Mouse (Mus musculus) CH12.LX (cell line): ENCODE measurements around the gene Rab11a. TPM values are rescaled to one million over a fixed set of nuclear protein-coding genes. Genes with fewer than 3 reads are reported as not detected.
A peak's percentile ranks its signal among the peaks of the same experiment; 100 is the strongest.

Experiments
- DNase-seq: peaks from one replicate; pipeline ENCODE4 v3.0.0-alpha.2; 2013; ENCODE audit errors: extremely low read depth
- H3K27ac ChIP-seq: 2 replicates; pipeline ENCODE4 v1.5.1; 2012; ENCODE audit warnings: low read depth, mild to moderate bottlenecking, control low read depth, moderate library complexity; ENCODE audit not compliant: insufficient read depth
- H3K27me3 ChIP-seq: replicated peaks from 2 replicates; pipeline ENCODE3; 2012; ENCODE audit warnings: inconsistent platforms
- H3K36me3 ChIP-seq, 2 experiments: replicated peaks in 1 of 2; 2 replicates each; pipeline versions ENCODE3 to v1.6.1; 2012; ENCODE audit warnings: inconsistent platforms in 1 of 2, low read length in 1 of 2, mild to moderate bottlenecking in 1 of 2, mixed read lengths in 1 of 2, moderate library complexity in 1 of 2; ENCODE audit not compliant: control insufficient read depth in 1 of 2, insufficient read depth in 1 of 2
- H3K4me1 ChIP-seq, 2 experiments: 2 replicates each; pipeline ENCODE4 v1.6.1; 2012; ENCODE audit warnings: inconsistent platforms in 1 of 2, moderate library complexity in 1 of 2; ENCODE audit not compliant: insufficient read depth in 2 of 2, control insufficient read depth in 1 of 2
- H3K4me2 ChIP-seq: 2 replicates; pipeline ENCODE4 v1.6.1; 2012; ENCODE audit warnings: low read depth, mild to moderate bottlenecking, control low read depth; ENCODE audit not compliant: poor library complexity, insufficient read depth, severe bottlenecking
- H3K4me3 ChIP-seq, 3 experiments: fragments of 150-350 bp in 1 of 3; sonication (generic) in 1 of 3; replicated peaks in 1 of 3; 2 replicates each; pipeline versions ENCODE3 to v1.5.1; 2011 to 2012; ENCODE audit warnings: low read depth in 2 of 3, low read length in 2 of 3, mild to moderate bottlenecking in 2 of 3, moderate library complexity in 2 of 3, control low read depth in 1 of 3, improper control_type of control experiment in 1 of 3, inconsistent platforms in 1 of 3, mixed read lengths in 1 of 3; ENCODE audit not compliant: poor library complexity in 1 of 3
- H3K79me2 ChIP-seq: replicated peaks from 2 replicates; pipeline ENCODE4 v1.6.1; 2012; ENCODE audit warnings: mild to moderate bottlenecking, moderate library complexity; ENCODE audit not compliant: control insufficient read depth, poor library complexity, insufficient read depth, severe bottlenecking; ENCODE audit errors: extremely low read depth
- H3K9ac ChIP-seq: 2 replicates; pipeline ENCODE4 v1.6.1; 2012; ENCODE audit warnings: low read depth, mild to moderate bottlenecking, control low read depth, moderate library complexity; ENCODE audit not compliant: insufficient read depth
- H3K9me3 ChIP-seq: replicated peaks from 2 replicates; pipeline ENCODE3; 2012; ENCODE audit warnings: low read length, inconsistent platforms, mixed read lengths
- BHLHE40 ChIP-seq: IDR thresholded peaks from 2 replicates; pipeline ENCODE4 v1.6.1; 2011; ENCODE audit warnings: mild to moderate bottlenecking, low read depth, low read length, improper control_type of control experiment
- EP300 ChIP-seq: IDR thresholded peaks from 2 replicates; pipeline ENCODE4 v1.6.1; 2011; ENCODE audit warnings: low read length, improper control_type of control experiment
- ETS1 ChIP-seq: conservative IDR thresholded peaks from 2 replicates; pipeline ENCODE4 v1.6.1; 2012; ENCODE audit warnings: low read depth, mild to moderate bottlenecking, inconsistent platforms, low read length, improper control_type of control experiment, moderate library complexity
- GABPA ChIP-seq: IDR thresholded peaks from 2 replicates; pipeline ENCODE4 v1.6.1; 2012; ENCODE audit warnings: low read depth, low read length, improper control_type of control experiment, inconsistent platforms; ENCODE audit not compliant: insufficient replicate concordance
- IRF4 ChIP-seq: IDR thresholded peaks from 2 replicates; pipeline ENCODE4 v1.6.1; 2014; ENCODE audit warnings: low read depth, mild to moderate bottlenecking, inconsistent platforms, low read length, improper control_type of control experiment
- MAFK ChIP-seq: IDR thresholded peaks from 2 replicates; pipeline ENCODE4 v1.6.1; 2011; ENCODE audit warnings: low read length, improper control_type of control experiment; ENCODE audit not compliant: insufficient replicate concordance
- MAX ChIP-seq: IDR thresholded peaks from 2 replicates; pipeline ENCODE4 v1.6.1; 2011; ENCODE audit warnings: low read length, improper control_type of control experiment
- MEF2A ChIP-seq: IDR thresholded peaks from 2 replicates; pipeline ENCODE4 v1.6.1; 2014; ENCODE audit warnings: low read depth, mild to moderate bottlenecking, inconsistent platforms, low read length, improper control_type of control experiment, borderline replicate concordance
- POLR2AphosphoS2 ChIP-seq: IDR thresholded peaks from 2 replicates; pipeline ENCODE4 v1.6.1; 2011; ENCODE audit warnings: low read depth, low read length, improper control_type of control experiment
- RCOR1 ChIP-seq: conservative IDR thresholded peaks from 2 replicates; pipeline ENCODE4 v1.6.1; 2012; ENCODE audit warnings: low read depth, mild to moderate bottlenecking, inconsistent platforms, low read length, improper control_type of control experiment
- USF1 ChIP-seq: IDR thresholded peaks from 2 replicates; pipeline ENCODE4 v1.6.1; 2014; ENCODE audit warnings: low read depth, mild to moderate bottlenecking, inconsistent platforms, low read length, improper control_type of control experiment
- USF2 ChIP-seq: conservative IDR thresholded peaks from 2 replicates; pipeline ENCODE4 v1.6.1; 2011; ENCODE audit warnings: low read depth, low read length, improper control_type of control experiment
- ZC3H11A ChIP-seq: IDR thresholded peaks from 2 replicates; pipeline ENCODE4 v1.6.1; 2012; ENCODE audit warnings: low read depth, mild to moderate bottlenecking, inconsistent platforms, low read length, improper control_type of control experiment
- ZKSCAN1 ChIP-seq: IDR thresholded peaks from 2 replicates; pipeline ENCODE4 v1.6.1; 2012; ENCODE audit warnings: low read depth, inconsistent platforms, low read length, improper control_type of control experiment, borderline replicate concordance
- ZMIZ1 ChIP-seq: IDR thresholded peaks from 2 replicates; pipeline ENCODE4 v1.6.1; 2012; ENCODE audit warnings: low read depth, mild to moderate bottlenecking, inconsistent platforms, low read length, improper control_type of control experiment
- dilution Hi-C: fragments of 300-500 bp; cut with MboI; formaldehyde crosslinking; loops from 2 replicates; pipeline ENCODE4 v1.14.3; 2020; ENCODE audit warnings: low sequenced_read_pairs; ENCODE audit not compliant: extremely low pct_unique_long_range_greater_than_20kb, extremely low pct_ligation_motif_present
- in situ Hi-C: fragments of 300-500 bp; cut with MboI; formaldehyde crosslinking; loops from 3 replicates; pipeline ENCODE4 v1.14.3; 2019; ENCODE audit warnings: low sequenced_read_pairs, low pct_ligation_motif_present, low pct_unique_long_range_greater_than_20kb, mixed read lengths
- polyA plus RNA-seq: library from polyadenylated mRNA; unstranded; fragments of >175 nt; gene quantifications from 2 replicates; pipeline ENCODE4 v1.2.1, GENCODE M21; 2012; ENCODE audit warnings: low read depth; ENCODE audit not compliant: insufficient read length
- total RNA-seq, 2 experiments: library from RNA; depleted of rRNA; stranded (reverse); fragments of 300-350 nt in 1 of 2; fragments of >200 nt in 1 of 2; gene quantifications; 2 replicates each; pipeline ENCODE4 v1.2.3; 2012 to 2014

The Rab11a gene
- total and polyA plus RNA-seq, 3 experiments, result 109 to 189 (median 168) TPM

DNA sequence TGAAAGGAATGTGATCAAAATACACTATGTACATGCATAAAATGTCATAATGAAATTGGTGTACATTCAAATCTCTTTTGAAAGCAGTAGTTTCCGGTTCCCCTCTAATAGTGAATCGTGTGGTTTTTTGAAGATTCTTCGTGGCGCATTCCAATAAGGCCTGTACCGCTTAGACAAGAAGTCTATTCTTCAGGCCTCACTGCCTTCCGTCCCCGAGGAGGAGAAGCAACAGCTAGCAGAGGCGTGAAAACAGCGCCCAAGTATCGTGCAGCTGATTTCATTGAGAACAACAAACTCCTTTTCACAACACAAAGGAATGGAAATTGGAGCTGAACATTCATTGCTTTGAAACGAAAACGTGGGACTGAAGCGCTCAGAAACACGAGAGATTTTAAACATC is 20.5 kb upstream of the Rab11a start:
- peaks cover 0 to 7% of the 10 kb centered on the region in 2 experiments; a peak in 3 of 4 replicates for H3K4me1 ChIP-seq
- H3K36me3 ChIP-seq, result no peaks in the 10 kb centered on the region
- H3K4me2 ChIP-seq, result no peak overlapping the region
- in situ Hi-C loops (no loop called here), dilution Hi-C loops (no loop called here)
- no peaks in the 10 kb centered on the region for H3K79me2 ChIP-seq
- H3K9ac ChIP-seq, result no peak overlapping the region
- DNase-seq, result peak; percentile 26
- no peak overlapping the region for H3K27ac ChIP-seq
- no peaks in the 10 kb centered on the region for H3K9me3 ChIP-seq
- TF ChIP-seq EP300, result no peak
- no peak for TF ChIP-seq USF2
- TF ChIP-seq BHLHE40, result no peak
- TF ChIP-seq ZC3H11A, result no peak
- TF ChIP-seq RCOR1, result no peak
- no peak for TF ChIP-seq USF1
- no peak for TF ChIP-seq ETS1
- TF ChIP-seq MEF2A, result no peak
- TF ChIP-seq GABPA, result no peak
- TF ChIP-seq MAX, result no peak
- no peak for TF ChIP-seq ZMIZ1
- no peak for TF ChIP-seq POLR2AphosphoS2
- no peak for TF ChIP-seq IRF4
- no peaks in the 10 kb centered on the region for H3K27me3 ChIP-seq
- H3K4me3 ChIP-seq, result no peak overlapping the region

DNA sequence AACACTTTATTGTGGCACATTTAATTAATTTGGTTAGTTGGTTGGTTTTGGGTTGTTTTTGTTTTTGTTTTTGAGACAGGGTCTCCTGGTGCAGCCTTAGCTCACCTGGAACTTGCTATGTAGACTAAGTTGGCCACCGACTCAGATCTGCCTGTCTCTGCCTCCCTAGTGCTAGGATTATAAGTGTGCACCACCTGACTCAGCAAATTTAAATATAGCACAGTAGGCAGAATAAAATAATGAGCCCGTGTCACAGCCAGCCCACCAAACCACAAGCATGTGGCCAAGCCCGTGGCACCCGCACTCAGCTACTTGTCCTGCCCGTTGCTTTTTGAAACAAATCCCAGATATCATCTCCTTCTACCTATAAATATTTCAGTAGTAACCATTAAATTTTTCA is 15.0 kb upstream of the Rab11a start:
- Histone ChIP-seq H3K79me2 (no peaks in the 10 kb centered on the region), H3K9ac (no peak overlapping the region), H3K36me3 (no peaks in the 10 kb centered on the region), H3K27ac (no peak overlapping the region), H3K4me3 (no peak overlapping the region), H3K4me2 (no peak overlapping the region), H3K27me3 (no peaks in the 10 kb centered on the region), H3K9me3 (no peaks in the 10 kb centered on the region), H3K4me1 (no peaks in the 10 kb centered on the region; a peak in 2 of 4 replicates)
- dilution Hi-C loops, result no loop called here
- DNase-seq, result no peak
- in situ Hi-C loops, result no loop called here
- TF ChIP-seq MAFK (0 out of 2 replicates have a peak, but pooled peaks have one; percentile 46), ZKSCAN1 (no peak)
